Mouse (Mus musculus) E14TG2a.4 (cell line): ENCODE measurements around the gene Pip4k2a.

ENCODE experiments used
- H3K27me3 ChIP-seq: 2 replicates; pipeline ENCODE4 v1.6.1; 2014; ENCODE audit warnings: low read length, control low read depth; ENCODE audit not compliant: insufficient read depth
- H3K36me3 ChIP-seq: 2 replicates; pipeline ENCODE4 v1.6.1; 2014; ENCODE audit warnings: low read length, control low read depth; ENCODE audit not compliant: insufficient read depth
- H3K4me1 ChIP-seq: replicated peaks from 2 replicates; pipeline ENCODE4 v1.6.1; 2014; ENCODE audit warnings: low read depth, low read length, control low read depth
- H3K4me3 ChIP-seq: replicated peaks from 2 replicates; pipeline ENCODE4 v1.5.1; 2014; ENCODE audit warnings: mild to moderate bottlenecking, low read length
- H3K9me3 ChIP-seq: 2 replicates; pipeline ENCODE4 v1.6.1; 2014; ENCODE audit warnings: low read length, control low read depth
- CTCF ChIP-seq: conservative IDR thresholded peaks from 2 replicates; pipeline ENCODE4 v1.5.1; 2014; ENCODE audit warnings: low read length
- NANOG ChIP-seq: IDR thresholded peaks from 2 replicates; pipeline ENCODE4 v1.6.1; 2014; ENCODE audit warnings: borderline replicate concordance, low read length, mixed read lengths
- POU5F1 ChIP-seq: IDR thresholded peaks from 2 replicates; pipeline ENCODE4 v1.6.1; 2014; ENCODE audit warnings: low read length, borderline replicate concordance

Gene Pip4k2a

GRCm38 (mm10) chr2:18974882-18975645 is 22.9 kb downstream of the Pip4k2a start:
- Histone ChIP-seq H3K36me3 (no peaks in the 10 kb centered on the region), H3K4me1 (peaks cover 40% of the 10 kb centered on the region), H3K9me3 (peaks cover 8% of the 10 kb centered on the region; the same call in 1 of the 2 replicates), H3K4me3 (no peak overlapping the region), H3K27me3 (no peaks in the 10 kb centered on the region)
- TF ChIP-seq NANOG, result no peak
- TF ChIP-seq CTCF, result no peak
- no peak for TF ChIP-seq POU5F1

GRCm38 (mm10) chr2:18971564-18971963 is 26.4 kb downstream of the Pip4k2a start:
- TF ChIP-seq POU5F1 (no peak), CTCF (no peak), NANOG (no peak)
- no peaks in the 10 kb centered on the region for H3K27me3 ChIP-seq
- peaks cover 9% of the 10 kb centered on the region for H3K4me1 ChIP-seq
- H3K36me3 ChIP-seq, result no peaks in the 10 kb centered on the region
- H3K9me3 ChIP-seq, result peaks cover 8% of the 10 kb centered on the region; the same call in 1 of the 2 replicates
- H3K4me3 ChIP-seq, result no peak overlapping the region

GRCm38 (mm10) chr2:18970461-18970860 is 27.5 kb downstream of the Pip4k2a start:
- Histone ChIP-seq H3K4me1 (peaks cover 9% of the 10 kb centered on the region), H3K4me3 (no peak overlapping the region), H3K36me3 (no peaks in the 10 kb centered on the region), H3K27me3 (no peaks in the 10 kb centered on the region), H3K9me3 (peaks cover 8% of the 10 kb centered on the region; the same call in 1 of the 2 replicates)
- TF ChIP-seq CTCF, result no peak
- TF ChIP-seq POU5F1, result no peak
- TF ChIP-seq NANOG, result no peak

DNA sequence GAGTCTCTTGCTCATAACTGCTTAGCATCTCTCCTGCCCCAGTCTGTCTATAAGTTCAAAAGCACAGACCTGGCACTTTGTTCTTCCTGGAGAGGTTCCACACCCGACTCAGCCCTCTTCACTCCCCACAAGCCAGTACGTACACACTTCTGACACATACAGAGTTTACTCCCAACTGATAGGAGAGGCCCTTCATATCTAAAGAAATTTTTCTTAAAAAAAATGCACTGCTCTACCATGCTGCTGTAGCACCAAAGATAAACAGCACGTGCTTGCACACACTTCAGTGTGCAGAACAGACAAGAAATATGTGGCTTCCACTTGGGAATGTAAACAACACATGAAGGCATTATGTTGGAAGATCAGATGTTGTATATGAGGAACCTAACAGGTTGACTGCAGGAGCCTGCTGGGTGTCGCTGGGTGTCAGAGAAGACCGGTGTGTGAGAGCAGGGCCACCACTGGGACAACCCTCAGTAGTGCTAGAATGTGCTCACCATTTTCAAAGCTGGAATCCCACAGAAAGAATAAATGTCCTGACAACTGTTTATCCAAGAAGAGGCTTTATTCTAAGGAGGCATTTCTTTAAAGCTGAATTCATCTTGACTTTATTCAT is 28.8 kb downstream of the Pip4k2a start:
- Histone ChIP-seq H3K27me3 (no peaks in the 10 kb centered on the region), H3K9me3 (peaks cover 8% of the 10 kb centered on the region; the same call in 1 of the 2 replicates), H3K36me3 (no peaks in the 10 kb centered on the region), H3K4me1 (peaks cover 3% of the 10 kb centered on the region; the same call in 1 of the 2 replicates), H3K4me3 (no peak overlapping the region)
- TF ChIP-seq NANOG (no peak), POU5F1 (no peak), CTCF (no peak)

DNA sequence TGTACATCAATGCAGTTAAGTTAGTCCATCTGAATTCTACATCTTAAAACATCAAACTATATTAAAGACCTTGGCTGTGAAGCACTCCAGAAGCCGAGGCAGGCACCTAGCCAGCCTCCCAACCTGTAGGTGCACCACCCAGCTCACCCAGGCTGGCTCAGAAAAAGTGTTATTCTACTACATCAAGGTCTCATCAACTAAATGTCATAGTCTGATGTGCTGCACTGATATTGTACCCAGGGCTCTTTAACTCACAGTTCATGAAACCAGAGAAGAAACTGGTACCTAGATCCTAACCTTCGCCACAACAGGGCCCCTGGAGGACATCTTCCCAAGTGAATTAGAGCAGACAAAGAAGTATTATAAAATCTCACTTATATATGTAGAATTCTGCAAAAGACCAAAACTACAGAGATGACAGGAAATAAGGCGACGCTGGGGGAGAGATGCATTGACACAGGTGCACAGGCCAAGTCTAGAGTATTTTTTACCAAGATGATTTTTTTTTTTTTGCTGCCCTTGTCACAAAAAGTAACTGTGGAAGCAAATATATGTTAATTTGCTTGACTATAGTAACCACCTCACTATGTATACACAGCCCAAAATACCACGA is 30.4 kb downstream of the Pip4k2a start:
- Histone ChIP-seq H3K9me3 (peaks cover 2% of the 10 kb centered on the region; the same call in 1 of the 2 replicates), H3K36me3 (no peaks in the 10 kb centered on the region), H3K4me1 (peaks cover 3% of the 10 kb centered on the region; the same call in 1 of the 2 replicates), H3K4me3 (no peak overlapping the region), H3K27me3 (no peaks in the 10 kb centered on the region)
- TF ChIP-seq CTCF (no peak), NANOG (no peak), POU5F1 (no peak)

DNA sequence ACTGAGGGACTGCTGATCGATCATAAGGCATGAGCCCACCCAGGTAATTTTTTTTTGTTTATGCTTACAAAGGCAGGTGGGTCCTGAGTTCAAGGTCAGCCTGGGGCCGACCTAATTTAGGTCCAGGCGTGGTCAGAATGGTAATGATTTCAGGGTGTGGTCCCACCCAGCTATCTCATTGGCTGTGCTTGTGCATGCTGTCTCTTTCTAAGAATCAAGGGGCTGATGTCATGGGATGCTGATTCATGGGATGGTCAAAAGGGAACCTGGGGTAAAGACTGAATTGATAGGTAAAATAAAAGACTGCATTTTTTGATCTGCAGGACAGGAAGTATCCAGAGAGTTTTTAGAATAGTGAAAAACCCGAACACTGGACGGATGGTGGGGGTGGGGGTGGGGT is 31.4 kb downstream of the Pip4k2a start:
- H3K9me3 ChIP-seq, result no peaks in the 10 kb centered on the region
- H3K27me3 ChIP-seq, result no peaks in the 10 kb centered on the region
- no peaks in the 10 kb centered on the region for H3K36me3 ChIP-seq
- no peak overlapping the region for H3K4me3 ChIP-seq
- peaks cover 3% of the 10 kb centered on the region; the same call in 1 of the 2 replicates for H3K4me1 ChIP-seq
- TF ChIP-seq NANOG (no peak), CTCF (no peak), POU5F1 (no peak)

- Histone ChIP-seq H3K9me3 (no peaks in the 10 kb centered on the region), H3K4me3 (no peak overlapping the region), H3K4me1 (peaks cover 3% of the 10 kb centered on the region; the same call in 1 of the 2 replicates), H3K27me3 (no peaks in the 10 kb centered on the region), H3K36me3 (no peaks in the 10 kb centered on the region)
- TF ChIP-seq CTCF, result no peak
- TF ChIP-seq POU5F1, result no peak
- no peak for TF ChIP-seq NANOG
Observed at GRCm38 (mm10) chr2:18965950-18966349, 32.0 kb downstream of the Pip4k2a start.

- no peak overlapping the region for H3K4me3 ChIP-seq
- H3K4me1 ChIP-seq, result peaks cover 8% of the 10 kb centered on the region; the same call in 1 of the 2 replicates
- H3K9me3 ChIP-seq, result no peaks in the 10 kb centered on the region
- no peaks in the 10 kb centered on the region for H3K27me3 ChIP-seq
- no peak for TF ChIP-seq NANOG
- TF ChIP-seq CTCF, result no peak
- no peak for TF ChIP-seq POU5F1
- no peaks in the 10 kb centered on the region for H3K36me3 ChIP-seq
Observed at GRCm38 (mm10) chr2:18965108-18965507, 32.8 kb downstream of the Pip4k2a start.
